Mouse (Mus musculus) stomach, embryonic 15.5 days (tissue): Measurements from ENCODE around the gene Sirt2. TPM values are rescaled to one million over a fixed set of nuclear protein-coding genes. Genes with fewer than 3 reads are reported as not detected.
A peak's percentile ranks its signal among the peaks of the same experiment; 100 is the strongest.

Experiments used
- ATAC-seq: fragments of 200-750 bp; cut with Nextera tagmentation; 2 replicates; pipeline ENCODE4 v1.8.0; 2017; ENCODE audit warnings: low read depth, moderate number of reproducible peaks, moderate TSS enrichment; ENCODE audit not compliant: insufficient read depth, low FRiP score
- H3K27ac ChIP-seq: fragments of 300-500 bp; sonication (generic); 2 replicates; pipeline ENCODE4 v1.5.1; 2015; ENCODE audit warnings: mild to moderate bottlenecking, inconsistent platforms
- H3K27me3 ChIP-seq: fragments of 300-500 bp; sonication (generic); replicated peaks from 2 replicates; pipeline ENCODE4 v1.6.1; 2015; ENCODE audit warnings: inconsistent platforms
- H3K36me3 ChIP-seq: fragments of 300-500 bp; sonication (generic); 2 replicates; pipeline ENCODE4 v1.6.1; 2015; ENCODE audit warnings: inconsistent platforms
- H3K4me1 ChIP-seq: fragments of 300-500 bp; sonication (generic); 2 replicates; pipeline ENCODE4 v1.6.1; 2015; ENCODE audit warnings: inconsistent platforms
- H3K4me2 ChIP-seq: fragments of 300-500 bp; sonication (generic); 2 replicates; pipeline ENCODE4 v1.6.1; 2015; ENCODE audit warnings: mild to moderate bottlenecking, inconsistent platforms
- H3K4me3 ChIP-seq: fragments of 300-500 bp; sonication (generic); replicated peaks from 2 replicates; pipeline ENCODE4 v1.5.1; 2015; ENCODE audit warnings: inconsistent platforms
- H3K9ac ChIP-seq: fragments of 300-500 bp; sonication (generic); 2 replicates; pipeline ENCODE4 v1.6.1; 2015; ENCODE audit warnings: inconsistent platforms
- H3K9me3 ChIP-seq: fragments of 300-500 bp; sonication (generic); 2 replicates; pipeline ENCODE4 v1.6.1; 2016; ENCODE audit warnings: inconsistent platforms
- WGBS: fragments of 180-500 bp; shearing (Covaris S2); methylation state at CpG from one replicate; pipeline ENCODE4 v1.1.7; 2015; 5-methylcytosine and 5-hydroxymethylcytosine counted together
- polyA plus RNA-seq: library from polyadenylated mRNA; unstranded; fragments of >200 nt; fragmentation: Nextera tagmentation; extraction: Ambion mirVana; gene quantifications from 2 replicates; pipeline ENCODE4 v1.2.1, GENCODE M21; 2015

Gene Sirt2
- polyA plus RNA-seq, 1 experiment from 2014 or later = 56.9 TPM

- peaks cover 12% of the 10 kb centered on the region for H3K36me3 ChIP-seq
- WGBS = 75% methylated on average over 5 of the region's 5 CpGs
- no peak overlapping the region for H3K4me2 ChIP-seq
- no peak overlapping the region for H3K4me3 ChIP-seq
- H3K4me1 ChIP-seq = peaks cover 12% of the 10 kb centered on the region; the same call in 1 of the 2 replicates
- H3K9me3 ChIP-seq = no peaks in the 10 kb centered on the region
- H3K27me3 ChIP-seq = no peaks in the 10 kb centered on the region
- no peak overlapping the region for H3K9ac ChIP-seq
- H3K27ac ChIP-seq = no peak overlapping the region
- ATAC-seq = no peak
Observed at GRCm38 (mm10) chr7:28830981-28831380, 64.4 kb downstream of the Sirt2 start.

- Histone ChIP-seq H3K4me3 (no peak overlapping the region), H3K36me3 (peaks cover 12% of the 10 kb centered on the region), H3K4me1 (peaks cover 7% of the 10 kb centered on the region; the same call in 1 of the 2 replicates), H3K4me2 (no peak overlapping the region), H3K9me3 (no peaks in the 10 kb centered on the region), H3K9ac (no peak overlapping the region), H3K27me3 (no peaks in the 10 kb centered on the region), H3K27ac (peak overlapping the region; percentile 67)
- 81% methylated on average over 17 of the region's 17 CpGs for WGBS
- no peak for ATAC-seq
Observed at GRCm38 (mm10) chr7:28831411-28832125, 65.0 kb downstream of the Sirt2 start.

- 55% methylated on average over 6 of the region's 6 CpGs for WGBS
- Histone ChIP-seq H3K4me2 (no peak overlapping the region), H3K9ac (no peak overlapping the region), H3K27me3 (no peaks in the 10 kb centered on the region), H3K27ac (peak overlapping the region; percentile 67), H3K4me3 (no peak overlapping the region), H3K36me3 (peaks cover 12% of the 10 kb centered on the region), H3K9me3 (no peaks in the 10 kb centered on the region), H3K4me1 (peaks cover 7% of the 10 kb centered on the region; the same call in 1 of the 2 replicates)
- ATAC-seq = 0 out of 2 replicates have a peak, but pooled peaks have one; percentile 5
Observed at GRCm38 (mm10) chr7:28832137-28832536, 65.6 kb downstream of the Sirt2 start.

GRCm38 (mm10) chr7:28833723-28834347 is 67.3 kb downstream of the Sirt2 start, which contains the start of gene Lgals4:
Gene Lgals4, plus strand, starts transcription at chr7:28833854.
- WGBS = 68% methylated on average over 6 of the region's 6 CpGs
- peak within 1 kb of the TSS; percentile 8; the same call in 1 of the 2 replicates for H3K4me2 ChIP-seq
- no peak within 1 kb of the TSS for H3K9ac ChIP-seq
- peaks cover 12% of the 10 kb centered on the region for H3K36me3 ChIP-seq
- no peaks in the 10 kb centered on the region for H3K4me1 ChIP-seq
- peak; percentile 75 for ATAC-seq
- H3K9me3 ChIP-seq = no peaks in the 10 kb centered on the region
- peak within 1 kb of the TSS; percentile 63 for H3K27ac ChIP-seq
- peak within 1 kb of the TSS; percentile 24 for H3K4me3 ChIP-seq
- no peaks in the 10 kb centered on the region for H3K27me3 ChIP-seq

GRCm38 (mm10) chr7:28836936-28837335 is 70.4 kb downstream of the Sirt2 start:
- no peak overlapping the region for H3K4me3 ChIP-seq
- whole genome bisulfite sequencing = 88% methylated on average over 5 of the region's 5 CpGs
- 0 out of 2 replicates have a peak overlapping the region, but pooled peaks have one; percentile 4 for H3K27ac ChIP-seq
- no peak for ATAC-seq
- H3K9me3 ChIP-seq = no peaks in the 10 kb centered on the region
- H3K4me2 ChIP-seq = no peak overlapping the region
- no peaks in the 10 kb centered on the region for H3K4me1 ChIP-seq
- 0 out of 2 replicates have a peak, but pooled peaks cover 1% of the 10 kb centered on the region for H3K36me3 ChIP-seq
- H3K9ac ChIP-seq = no peak overlapping the region
- no peaks in the 10 kb centered on the region for H3K27me3 ChIP-seq

Other genes with a start within 250 kb of the Sirt2 start
- gene Ifnl3, start 243.9 kb upstream of the Sirt2 start, polyA plus RNA-seq = not detected in 2 replicates
- 103 and 114 TPM in 2 replicates for gene Sycn, start 225.8 kb upstream of the Sirt2 start, polyA plus RNA-seq
- 2.4 and 6.1 TPM in 2 replicates for gene Nccrp1, start 219.5 kb upstream of the Sirt2 start, polyA plus RNA-seq
- 18.5 and 22.1 TPM in 2 replicates for gene Samd4b, start 168.6 kb upstream of the Sirt2 start, polyA plus RNA-seq
- gene Pak4, start 168.6 kb upstream of the Sirt2 start, polyA plus RNA-seq = 50.2 and 56.0 TPM in 2 replicates
- 0.08 TPM in 1 of 2 replicates, not detected in the other for gene Acp7, start 135.4 kb upstream of the Sirt2 start, polyA plus RNA-seq
- 4.3 and 4.8 TPM in 2 replicates for gene Fbxo27, start 73.9 kb upstream of the Sirt2 start, polyA plus RNA-seq
- 8.0 and 8.9 TPM in 2 replicates for gene Fbxo17, start 49.9 kb upstream of the Sirt2 start, polyA plus RNA-seq
- gene Mrps12, start 24.9 kb upstream of the Sirt2 start, polyA plus RNA-seq = 138 and 143 TPM in 2 replicates
- 20.8 and 26.2 TPM in 2 replicates for gene Sars2, start 24.7 kb upstream of the Sirt2 start, polyA plus RNA-seq
- 0.19 TPM in 1 of 2 replicates, not detected in the other for gene Ccer2, start 10.6 kb upstream of the Sirt2 start, polyA plus RNA-seq
- gene Nfkbib, start 777 bp downstream of the Sirt2 start, polyA plus RNA-seq = 38.7 and 40.1 TPM in 2 replicates
- 6.2 and 6.6 TPM in 2 replicates for gene Rinl, start 22.2 kb downstream of the Sirt2 start, polyA plus RNA-seq
- gene Hnrnpl, start 41.8 kb downstream of the Sirt2 start, polyA plus RNA-seq = 239 and 240 TPM in 2 replicates
- 175 and 195 TPM in 2 replicates for gene Ech1, start 58.5 kb downstream of the Sirt2 start, polyA plus RNA-seq
- 340 and 467 TPM in 2 replicates for gene Lgals4, start 67.1 kb downstream of the Sirt2 start, polyA plus RNA-seq
- gene Lgals7, start 97.1 kb downstream of the Sirt2 start, polyA plus RNA-seq = 2.2 TPM in 2 replicates
- 0.34 and 0.45 TPM in 2 replicates for gene Capn12, start 114.7 kb downstream of the Sirt2 start, polyA plus RNA-seq
- 319 and 341 TPM in 2 replicates for gene Actn4, start 195.6 kb downstream of the Sirt2 start, polyA plus RNA-seq
- gene Eif3k, start 215.1 kb downstream of the Sirt2 start, polyA plus RNA-seq = 370 and 373 TPM in 2 replicates
- gene Map4k1, start 215.3 kb downstream of the Sirt2 start, polyA plus RNA-seq = 7.8 and 9.3 TPM in 2 replicates